Mouse (Mus musculus) liver, embryonic 12.5 days (tissue): Measurements from ENCODE around the gene Olfr437. TPM values are rescaled to one million over a fixed set of nuclear protein-coding genes. Genes with fewer than 3 reads are reported as not detected.
"Not testable (repeated sequence)": the region's sequence is repeated elsewhere in the genome, so short reads cannot be mapped to it uniquely, and the experiment has no call there.

ENCODE experiments used
- ATAC-seq: fragments of 200-750 bp; cut with Nextera tagmentation; 2 replicates; pipeline ENCODE4 v1.8.0; 2017; ENCODE audit warnings: moderate number of reproducible peaks, mild to moderate bottlenecking, moderate library complexity
- H3K27ac ChIP-seq: fragments of 300-500 bp; sonication (generic); 2 replicates; pipeline ENCODE4 v1.5.1; 2016; ENCODE audit warnings: mild to moderate bottlenecking
- H3K27me3 ChIP-seq: fragments of 300-500 bp; sonication (generic); replicated peaks from 2 replicates; pipeline ENCODE4 v1.6.1; 2016; ENCODE audit warnings: mild to moderate bottlenecking, moderate library complexity
- H3K36me3 ChIP-seq: fragments of 300-500 bp; sonication (generic); 2 replicates; pipeline ENCODE4 v1.6.1; 2016; ENCODE audit warnings: mild to moderate bottlenecking, moderate library complexity
- H3K4me1 ChIP-seq: fragments of 300-500 bp; sonication (generic); 2 replicates; pipeline ENCODE4 v1.6.1; 2016
- H3K4me2 ChIP-seq: fragments of 300-500 bp; sonication (generic); 2 replicates; pipeline ENCODE4 v1.6.1; 2016; ENCODE audit warnings: mild to moderate bottlenecking, moderate library complexity
- H3K4me3 ChIP-seq: fragments of 300-500 bp; sonication (generic); 2 replicates; pipeline ENCODE4 v1.5.1; 2016; ENCODE audit warnings: mild to moderate bottlenecking, moderate library complexity
- H3K9ac ChIP-seq: fragments of 300-500 bp; sonication (generic); 2 replicates; pipeline ENCODE4 v1.6.1; 2016; ENCODE audit warnings: mild to moderate bottlenecking, moderate library complexity
- H3K9me3 ChIP-seq: fragments of 300-500 bp; sonication (generic); replicated peaks from 2 replicates; pipeline ENCODE4 v1.6.1; 2016; ENCODE audit warnings: mild to moderate bottlenecking, moderate library complexity
- WGBS: fragments of 180-500 bp; shearing (Covaris S2); methylation state at CpG from one replicate; pipeline ENCODE4 v1.1.7; 2016; ENCODE audit not compliant: insufficient replicate concordance; 5-methylcytosine and 5-hydroxymethylcytosine counted together
- polyA plus RNA-seq: library from polyadenylated mRNA; unstranded; fragments of >200 nt; fragmentation: Nextera tagmentation; extraction: Ambion mirVana; gene quantifications from 2 replicates; pipeline ENCODE4 v1.2.1, GENCODE M21; 2016

Olfr437 gene
- not detected in 2 replicates for polyA plus RNA-seq

GRCm38 (mm10) chr6:43162982-43163381 is at the start of gene Olfr437:
Olfr437 (plus strand) TSS chr6:43163282.
- no peak within 1 kb of the TSS for H3K4me3 ChIP-seq
- H3K36me3 ChIP-seq = no peaks in the 10 kb centered on the region
- H3K9me3 ChIP-seq = no peaks in the 10 kb centered on the region
- no peak within 1 kb of the TSS for H3K27ac ChIP-seq
- WGBS = 48% methylated on average over 3 of the region's 3 CpGs
- no peak within 1 kb of the TSS for H3K4me2 ChIP-seq
- H3K27me3 ChIP-seq = no peaks in the 10 kb centered on the region
- ATAC-seq = no peak
- no peak within 1 kb of the TSS for H3K9ac ChIP-seq
- H3K4me1 ChIP-seq = no peaks in the 10 kb centered on the region

GRCm38 (mm10) chr6:43146267-43146666 is 16.8 kb upstream of the Olfr437 start, which contains the start of gene Olfr237-ps1:
Olfr237-ps1 (plus strand) TSS chr6:43146567.
- ATAC-seq, H3K4me2 ChIP-seq, H3K9me3 ChIP-seq, H3K4me3 ChIP-seq, H3K4me1 ChIP-seq, H3K27ac ChIP-seq, H3K27me3 ChIP-seq, H3K36me3 ChIP-seq, H3K9ac ChIP-seq: not testable (repeated sequence)
- WGBS = 55% methylated on average over 2 of the region's 2 CpGs

GRCm38 (mm10) chr6:43159502-43159901 is 3.6 kb upstream of the Olfr437 start:
- no peak overlapping the region for H3K27ac ChIP-seq
- no peaks in the 10 kb centered on the region for H3K9me3 ChIP-seq
- WGBS = 47% methylated on average over 1 of the region's 1 CpGs
- H3K4me2 ChIP-seq = no peak overlapping the region
- H3K27me3 ChIP-seq = no peaks in the 10 kb centered on the region
- ATAC-seq = no peak
- no peak overlapping the region for H3K9ac ChIP-seq
- no peaks in the 10 kb centered on the region for H3K4me1 ChIP-seq
- no peaks in the 10 kb centered on the region for H3K36me3 ChIP-seq
- H3K4me3 ChIP-seq = no peak overlapping the region

- WGBS = 86% methylated on average over 4 of the region's 4 CpGs
- Histone ChIP-seq H3K4me2 (no peak overlapping the region), H3K4me3 (no peak overlapping the region), H3K27ac (no peak overlapping the region), H3K9ac (no peak overlapping the region), H3K36me3 (no peaks in the 10 kb centered on the region), H3K27me3 (no peaks in the 10 kb centered on the region), H3K4me1 (no peaks in the 10 kb centered on the region), H3K9me3 (no peaks in the 10 kb centered on the region)
- no peak for ATAC-seq
Measured at GRCm38 (mm10) chr6:43167246-43167645, 4.2 kb downstream of the Olfr437 start.

- no peak within 1 kb of the TSS for H3K27ac ChIP-seq
- no peak for ATAC-seq
Measured at GRCm38 (mm10) chr6:43171840-43172239, 8.8 kb downstream of the Olfr437 start, which contains the start of gene Olfr13. Olfr13 (plus strand) TSS chr6:43172140.

GRCm38 (mm10) chr6:43178129-43178528 is 15.0 kb downstream of the Olfr437 start:
- WGBS = 32% methylated on average over 1 of the region's 1 CpGs
- ATAC-seq = no peak
- H3K4me2 ChIP-seq = no peak overlapping the region
- H3K27me3 ChIP-seq = no peaks in the 10 kb centered on the region
- no peak overlapping the region for H3K4me3 ChIP-seq
- no peak overlapping the region for H3K9ac ChIP-seq
- H3K9me3 ChIP-seq = no peaks in the 10 kb centered on the region
- no peaks in the 10 kb centered on the region for H3K36me3 ChIP-seq
- no peaks in the 10 kb centered on the region for H3K4me1 ChIP-seq
- H3K27ac ChIP-seq = no peak overlapping the region

More at GRCm38 (mm10) chr6:43171840-43172239, 8.8 kb downstream of the Olfr437 start, which contains the start of gene Olfr13:
- no peak within 1 kb of the TSS for H3K9ac ChIP-seq
- WGBS = 53% methylated on average over 4 of the region's 4 CpGs
- no peaks in the 10 kb centered on the region for H3K9me3 ChIP-seq
- H3K4me3 ChIP-seq = no peak within 1 kb of the TSS
- no peak within 1 kb of the TSS for H3K4me2 ChIP-seq
- no peaks in the 10 kb centered on the region for H3K4me1 ChIP-seq
- H3K36me3 ChIP-seq = no peaks in the 10 kb centered on the region
- no peaks in the 10 kb centered on the region for H3K27me3 ChIP-seq

- H3K27me3 ChIP-seq = no peaks in the 10 kb centered on the region
- no peaks in the 10 kb centered on the region for H3K36me3 ChIP-seq
- no peak overlapping the region for H3K9ac ChIP-seq
- no peak for ATAC-seq
- H3K27ac ChIP-seq = no peak overlapping the region
- H3K4me1 ChIP-seq = no peaks in the 10 kb centered on the region
- no peak overlapping the region for H3K4me3 ChIP-seq
- no peaks in the 10 kb centered on the region for H3K9me3 ChIP-seq
- 50% methylated on average over 6 of the region's 6 CpGs for WGBS
- H3K4me2 ChIP-seq = no peak overlapping the region
Measured at GRCm38 (mm10) chr6:43178584-43179501, 15.8 kb downstream of the Olfr437 start.

GRCm38 (mm10) chr6:43190986-43191385 is 27.9 kb downstream of the Olfr437 start:
- Histone ChIP-seq H3K9me3 (no peaks in the 10 kb centered on the region), H3K27ac (no peak overlapping the region), H3K27me3 (no peaks in the 10 kb centered on the region), H3K9ac (no peak overlapping the region), H3K4me2 (no peak overlapping the region), H3K4me3 (no peak overlapping the region), H3K4me1 (no peaks in the 10 kb centered on the region), H3K36me3 (no peaks in the 10 kb centered on the region)
- 64% methylated on average over 3 of the region's 3 CpGs for WGBS
- no peak for ATAC-seq

GRCm38 (mm10) chr6:43196781-43197180 is 33.7 kb downstream of the Olfr437 start, which contains the start of gene Olfr435:
Olfr435 (plus strand) TSS chr6:43197146.
- Histone ChIP-seq H3K4me1 (no peaks in the 10 kb centered on the region), H3K4me2 (no peak within 1 kb of the TSS), H3K9me3 (no peaks in the 10 kb centered on the region), H3K9ac (no peak within 1 kb of the TSS), H3K27me3 (no peaks in the 10 kb centered on the region), H3K27ac (no peak within 1 kb of the TSS), H3K36me3 (no peaks in the 10 kb centered on the region), H3K4me3 (no peak within 1 kb of the TSS)
- no peak for ATAC-seq

GRCm38 (mm10) chr6:43198094-43198493 is 35.0 kb downstream of the Olfr437 start:
- Histone ChIP-seq H3K9me3 (no peaks in the 10 kb centered on the region), H3K4me1 (no peaks in the 10 kb centered on the region), H3K36me3 (no peaks in the 10 kb centered on the region), H3K9ac (no peak overlapping the region), H3K27ac (no peak overlapping the region), H3K4me2 (no peak overlapping the region), H3K27me3 (no peaks in the 10 kb centered on the region), H3K4me3 (no peak overlapping the region)
- WGBS = 52% methylated on average over 3 of the region's 3 CpGs
- no peak for ATAC-seq

GRCm38 (mm10) chr6:43202786-43203185 is 39.7 kb downstream of the Olfr437 start:
- H3K9me3 ChIP-seq = no peaks in the 10 kb centered on the region
- H3K4me1 ChIP-seq = no peaks in the 10 kb centered on the region
- no peaks in the 10 kb centered on the region for H3K27me3 ChIP-seq
- no peak overlapping the region for H3K27ac ChIP-seq
- no peak overlapping the region for H3K4me3 ChIP-seq
- no peak overlapping the region for H3K9ac ChIP-seq
- H3K4me2 ChIP-seq = no peak overlapping the region
- no peaks in the 10 kb centered on the region for H3K36me3 ChIP-seq
- ATAC-seq = no peak

GRCm38 (mm10) chr6:43205355-43205754 is 42.3 kb downstream of the Olfr437 start:
- Histone ChIP-seq H3K4me1 (no peaks in the 10 kb centered on the region), H3K9me3 (no peaks in the 10 kb centered on the region), H3K27ac (no peak overlapping the region), H3K4me3 (no peak overlapping the region), H3K9ac (no peak overlapping the region), H3K27me3 (no peaks in the 10 kb centered on the region), H3K4me2 (no peak overlapping the region), H3K36me3 (no peaks in the 10 kb centered on the region)
- ATAC-seq = no peak
- WGBS = 38% methylated on average over 2 of the region's 2 CpGs
